Mouse (Mus musculus): ENCODE measurements at regions not wholly inside any gene's neighbourhood (a gene's known extent, or its start where the extent isn't known, plus 50 kb on each side); places are given as distances from the start of the nearest gene placed in this dataset.

DNA sequence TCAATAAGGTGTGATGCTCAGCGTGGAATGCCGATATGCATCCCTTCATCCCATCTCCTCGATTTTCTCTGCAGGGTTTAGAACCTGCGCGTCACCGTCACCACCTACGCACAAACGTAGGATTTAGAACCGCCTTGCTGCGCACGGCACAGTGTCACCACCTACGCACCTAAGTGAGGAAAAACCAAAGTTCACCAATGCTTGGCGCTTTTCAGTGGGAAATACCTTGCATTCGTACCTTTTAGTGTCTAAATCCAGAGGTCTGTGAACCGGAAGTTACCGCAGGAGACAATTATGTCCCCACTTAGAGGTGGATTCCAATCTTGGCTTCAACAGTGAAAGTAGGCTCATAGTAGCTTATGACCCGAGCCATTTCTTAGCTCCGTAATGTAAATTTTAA, 162.0 kb downstream of the Zfp326 start:
- H3K9ac ChIP-seq (replicated peaks), result no peak overlapping the region
- WGBS, result 96% methylated on average over 18 of the region's 18 CpGs

DNA sequence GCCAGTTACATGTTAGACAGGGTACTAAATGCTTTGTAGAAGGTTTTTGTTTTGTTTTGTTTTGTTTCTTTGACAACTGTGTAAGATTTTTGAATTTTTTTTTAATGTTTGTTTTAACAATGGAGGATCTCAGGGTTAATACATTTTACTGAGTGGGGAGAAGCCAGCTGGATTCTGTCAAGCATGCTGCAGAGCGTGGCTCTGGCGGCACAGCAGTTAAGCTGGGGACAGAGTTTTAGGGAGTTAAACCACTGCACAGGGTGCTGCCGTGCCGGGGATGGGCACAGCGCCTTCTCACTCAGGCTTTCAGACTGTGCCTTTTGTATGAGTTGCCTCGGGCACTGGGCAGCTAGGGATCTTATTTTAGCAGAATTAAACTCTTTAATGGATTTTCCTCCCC, 159.8 kb downstream of the Zfp326 start:
- H3K36me3 ChIP-seq, result no peaks in the 10 kb centered on the region
- H3K27ac ChIP-seq (replicated peaks), result no peak overlapping the region
- H3K4me3 ChIP-seq, result no peak overlapping the region
- H3K9ac ChIP-seq (replicated peaks), result no peak overlapping the region
- H3K9me3 ChIP-seq, result no peaks in the 10 kb centered on the region
- 33% methylated on average over 6 of the region's 6 CpGs for WGBS
- H3K27me3 ChIP-seq, result no peaks in the 10 kb centered on the region
- 0 out of 2 replicates have a peak, but pooled peaks cover 5% of the 10 kb centered on the region for H3K4me1 ChIP-seq
- ATAC-seq (ENCODE audit: low FRiP score, low read depth), result no peak
- no peak overlapping the region for H3K4me2 ChIP-seq (replicated peaks)

More for the DNA sequence above, 162.0 kb downstream of the Zfp326 start:
- Histone ChIP-seq H3K36me3 (no peaks in the 10 kb centered on the region), H3K4me1 (0 out of 2 replicates have a peak, but pooled peaks cover 5% of the 10 kb centered on the region), H3K27me3 (no peaks in the 10 kb centered on the region), H3K9me3 (no peaks in the 10 kb centered on the region), H3K4me2 (replicated peaks) (no peak overlapping the region), H3K4me3 (no peak overlapping the region), H3K27ac (replicated peaks) (no peak overlapping the region)
- ATAC-seq (ENCODE audit: low FRiP score, low read depth), result no peak

DNA sequence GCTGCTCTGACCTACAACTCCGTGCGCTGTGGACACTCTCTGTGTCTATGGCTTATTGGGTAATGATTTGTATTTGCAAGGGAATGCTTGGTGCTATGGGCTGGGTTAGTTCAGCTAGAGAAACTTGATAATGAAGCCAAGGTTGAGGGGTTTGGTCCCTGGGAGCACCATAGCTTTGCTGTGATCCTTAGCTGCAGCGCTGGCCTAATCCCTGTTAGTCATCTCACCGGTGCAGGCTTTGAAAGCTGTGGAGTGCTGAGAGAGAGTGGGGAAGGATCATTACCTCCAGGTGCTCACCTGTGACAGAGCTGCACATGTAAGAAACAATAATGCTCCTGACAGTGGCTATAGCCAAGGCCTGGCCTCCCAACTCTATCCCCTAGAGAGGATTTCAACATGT, 156.6 kb downstream of the Zfp326 start:
- Histone ChIP-seq H3K27ac (replicated peaks) (no peak overlapping the region), H3K4me1 (0 out of 2 replicates have a peak, but pooled peaks cover 5% of the 10 kb centered on the region), H3K9me3 (no peaks in the 10 kb centered on the region), H3K9ac (replicated peaks) (no peak overlapping the region), H3K27me3 (no peaks in the 10 kb centered on the region), H3K36me3 (no peaks in the 10 kb centered on the region), H3K4me2 (replicated peaks) (no peak overlapping the region), H3K4me3 (no peak overlapping the region)
- ATAC-seq (ENCODE audit: low FRiP score, low read depth), result no peak
- WGBS, result 79% methylated on average over 4 of the region's 4 CpGs

DNA sequence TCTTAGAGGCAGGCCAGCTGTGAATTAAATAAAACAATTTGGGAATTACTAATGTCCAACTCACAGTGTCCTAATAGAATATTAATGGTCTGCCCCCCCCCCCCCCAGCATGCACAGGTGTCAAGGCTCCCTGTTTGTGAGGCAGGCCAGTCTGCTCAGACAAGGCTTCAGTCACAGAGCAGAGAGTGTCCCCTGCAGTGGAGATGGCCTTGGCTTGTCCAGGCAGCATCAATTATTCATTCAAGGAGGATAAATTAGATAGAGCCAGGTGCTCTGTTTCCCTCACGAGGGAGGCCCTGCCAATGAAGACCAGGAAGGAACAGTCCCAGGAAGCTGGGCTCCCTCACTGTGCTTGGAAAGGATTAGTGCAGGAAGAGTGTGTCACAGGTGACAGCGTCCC, 150.5 kb downstream of the Zfp326 start:
- Histone ChIP-seq H3K4me3 (no peak overlapping the region), H3K4me2 (replicated peaks) (no peak overlapping the region), H3K27me3 (no peaks in the 10 kb centered on the region), H3K9me3 (no peaks in the 10 kb centered on the region), H3K4me1 (no peaks in the 10 kb centered on the region), H3K27ac (replicated peaks) (no peak overlapping the region), H3K9ac (replicated peaks) (no peak overlapping the region), H3K36me3 (no peaks in the 10 kb centered on the region)
- 49% methylated on average over 2 of the region's 2 CpGs for WGBS
- ATAC-seq (ENCODE audit: low FRiP score, low read depth), result no peak

DNA sequence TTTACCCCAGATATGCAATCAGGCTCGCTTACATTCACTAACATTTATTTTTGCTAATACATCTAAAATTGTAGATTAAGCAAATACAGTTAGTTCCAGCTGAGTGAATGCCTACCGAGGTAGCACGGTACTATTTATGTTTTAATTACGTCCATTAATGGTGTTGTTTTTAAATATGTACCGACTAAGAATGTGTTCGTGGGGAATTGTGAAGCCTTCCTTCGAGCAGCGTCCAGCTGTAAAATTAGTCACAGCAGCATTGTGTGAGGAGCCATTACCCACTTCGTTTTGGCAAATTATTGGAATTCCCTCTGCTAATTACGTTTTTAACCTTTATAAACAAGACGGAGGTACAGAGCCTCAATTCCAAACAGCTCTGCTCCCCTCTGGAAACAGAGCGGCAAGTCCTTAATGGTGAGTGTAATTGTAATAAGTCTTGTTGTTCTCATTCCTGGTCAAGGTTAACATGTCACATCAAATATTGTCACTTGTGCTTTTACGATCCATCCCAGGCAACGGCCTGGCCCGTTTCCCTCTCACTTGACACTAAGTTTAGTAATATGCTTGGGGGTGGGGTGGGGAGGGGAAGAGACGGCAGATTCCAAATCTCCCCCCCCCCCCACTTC, 128.0 kb downstream of the Zfp326 start:
- no peak for ATAC-seq (ENCODE audit: low FRiP score, low read depth)
- Histone ChIP-seq H3K27me3 (peaks cover 15% of the 10 kb centered on the region), H3K4me1 (peaks cover 14% of the 10 kb centered on the region), H3K36me3 (no peaks in the 10 kb centered on the region), H3K4me3 (no peak overlapping the region), H3K9ac (replicated peaks) (no peak overlapping the region), H3K9me3 (0 out of 2 replicates have a peak, but pooled peaks cover 3% of the 10 kb centered on the region), H3K27ac (replicated peaks) (no peak overlapping the region), H3K4me2 (replicated peaks) (no peak overlapping the region)
- 56% methylated on average over 16 of the region's 16 CpGs for WGBS

DNA sequence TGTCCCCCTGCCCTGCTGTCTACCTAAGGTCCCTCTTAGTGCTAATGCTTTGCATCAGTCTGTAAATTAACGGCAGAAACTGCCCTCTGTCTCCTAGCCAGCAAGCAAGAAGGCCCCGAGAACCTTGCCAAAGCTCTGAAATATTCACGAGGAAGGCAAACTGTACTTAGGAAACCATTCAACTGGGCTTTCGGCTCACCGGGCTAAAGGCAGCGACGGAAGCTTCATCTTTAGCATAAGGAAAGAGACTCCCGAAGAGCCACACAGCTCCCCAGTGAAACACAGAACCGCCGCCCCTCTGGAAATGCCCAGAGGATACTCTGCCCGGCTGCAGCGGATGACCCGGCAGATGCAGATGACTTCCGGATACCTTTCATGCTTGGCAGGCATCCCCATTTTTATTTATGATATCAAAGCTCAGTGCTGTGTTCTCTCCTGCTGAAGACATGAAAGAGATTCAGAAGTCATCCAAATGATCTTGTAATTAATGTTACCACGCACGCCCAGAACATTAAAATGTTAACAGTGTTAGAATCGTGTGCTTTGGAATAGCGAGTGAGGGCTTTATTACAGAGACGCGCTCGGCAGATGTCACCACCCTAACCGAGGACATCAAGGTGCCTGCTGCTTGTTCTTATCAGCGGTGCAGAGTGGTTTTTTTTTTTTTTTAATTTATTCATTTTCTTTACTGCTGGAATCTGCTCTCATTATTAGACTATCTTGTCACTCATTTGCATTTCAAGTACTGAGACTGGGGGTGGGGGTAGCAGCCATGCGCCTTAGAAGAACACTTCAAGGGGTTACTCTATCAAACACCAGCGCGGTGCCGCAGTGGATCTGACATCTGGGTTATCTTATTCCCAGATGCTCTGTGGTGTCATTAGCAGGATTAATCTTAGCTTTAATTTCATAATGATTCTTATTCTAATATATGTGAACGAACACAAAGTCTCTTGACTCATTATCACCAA, 127.2 kb downstream of the Zfp326 start:
- Histone ChIP-seq H3K4me3 (no peak overlapping the region), H3K4me1 (peaks cover 14% of the 10 kb centered on the region), H3K9ac (replicated peaks) (no peak overlapping the region), H3K4me2 (replicated peaks) (peak overlapping the region; percentile 22), H3K9me3 (no peaks in the 10 kb centered on the region), H3K36me3 (no peaks in the 10 kb centered on the region), H3K27me3 (peaks cover 15% of the 10 kb centered on the region), H3K27ac (replicated peaks) (0 out of 2 replicates have a peak overlapping the region, but pooled peaks have one; percentile 7)
- 57% methylated on average over 28 of the region's 28 CpGs for WGBS
- ATAC-seq (ENCODE audit: low FRiP score, low read depth), result peak; percentile 62; the same call in 1 of the 2 replicates

DNA sequence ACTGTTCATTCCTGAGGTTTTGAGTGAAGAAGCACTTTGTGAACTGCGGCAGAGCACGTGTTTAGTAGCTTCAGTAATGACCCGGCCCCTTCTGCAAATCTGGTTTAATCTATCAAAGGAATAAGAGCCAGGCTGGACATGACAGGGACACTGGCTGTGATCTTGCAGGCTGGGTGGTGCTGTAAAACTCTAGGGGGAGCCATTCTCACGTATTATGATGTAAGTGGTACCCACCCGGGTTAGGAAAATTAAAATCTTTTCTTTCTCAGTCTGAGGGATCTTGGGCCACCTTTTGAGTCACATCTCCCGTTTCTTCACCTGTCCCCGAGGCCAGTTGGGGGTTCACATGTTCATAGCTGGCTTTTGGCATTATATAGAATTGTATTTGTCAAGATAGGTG, 126.0 kb downstream of the Zfp326 start:
- Histone ChIP-seq H3K4me2 (replicated peaks) (no peak overlapping the region), H3K27me3 (peaks cover 15% of the 10 kb centered on the region), H3K9me3 (no peaks in the 10 kb centered on the region), H3K36me3 (no peaks in the 10 kb centered on the region), H3K27ac (replicated peaks) (no peak overlapping the region), H3K9ac (replicated peaks) (no peak overlapping the region), H3K4me3 (no peak overlapping the region), H3K4me1 (peaks cover 14% of the 10 kb centered on the region)
- WGBS, result 25% methylated on average over 7 of the region's 7 CpGs
- no peak for ATAC-seq (ENCODE audit: low FRiP score, low read depth)

DNA sequence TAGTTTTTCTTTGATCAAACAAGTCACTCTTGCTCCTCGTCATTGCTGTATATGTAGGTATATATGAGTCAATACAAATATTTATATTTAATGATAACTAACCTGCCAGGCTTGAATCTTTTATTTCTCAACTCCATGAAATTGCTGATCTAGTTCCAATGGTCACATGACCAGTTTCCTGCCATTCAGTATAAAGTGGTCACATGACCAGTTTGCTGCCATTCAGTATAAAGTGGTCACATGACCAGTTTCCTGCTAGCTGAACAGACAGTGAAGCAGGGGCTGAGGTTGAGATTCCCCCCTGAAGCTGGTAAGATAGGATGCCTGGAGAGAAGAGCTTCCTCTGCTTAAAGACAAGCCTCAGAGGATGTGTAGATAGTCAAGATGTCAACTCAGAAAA, 117.9 kb downstream of the Zfp326 start:
- Histone ChIP-seq H3K9ac (replicated peaks) (no peak overlapping the region), H3K27ac (replicated peaks) (no peak overlapping the region), H3K36me3 (no peaks in the 10 kb centered on the region), H3K9me3 (0 out of 2 replicates have a peak, but pooled peaks cover 3% of the 10 kb centered on the region), H3K4me1 (no peaks in the 10 kb centered on the region; the same call in 1 of the 2 replicates), H3K4me2 (replicated peaks) (no peak overlapping the region), H3K27me3 (no peaks in the 10 kb centered on the region; the same call in 1 of the 2 replicates), H3K4me3 (no peak overlapping the region)
- no peak for ATAC-seq (ENCODE audit: low FRiP score, low read depth)
- WGBS, result 89% methylated on average over 1 of the region's 1 CpGs

DNA sequence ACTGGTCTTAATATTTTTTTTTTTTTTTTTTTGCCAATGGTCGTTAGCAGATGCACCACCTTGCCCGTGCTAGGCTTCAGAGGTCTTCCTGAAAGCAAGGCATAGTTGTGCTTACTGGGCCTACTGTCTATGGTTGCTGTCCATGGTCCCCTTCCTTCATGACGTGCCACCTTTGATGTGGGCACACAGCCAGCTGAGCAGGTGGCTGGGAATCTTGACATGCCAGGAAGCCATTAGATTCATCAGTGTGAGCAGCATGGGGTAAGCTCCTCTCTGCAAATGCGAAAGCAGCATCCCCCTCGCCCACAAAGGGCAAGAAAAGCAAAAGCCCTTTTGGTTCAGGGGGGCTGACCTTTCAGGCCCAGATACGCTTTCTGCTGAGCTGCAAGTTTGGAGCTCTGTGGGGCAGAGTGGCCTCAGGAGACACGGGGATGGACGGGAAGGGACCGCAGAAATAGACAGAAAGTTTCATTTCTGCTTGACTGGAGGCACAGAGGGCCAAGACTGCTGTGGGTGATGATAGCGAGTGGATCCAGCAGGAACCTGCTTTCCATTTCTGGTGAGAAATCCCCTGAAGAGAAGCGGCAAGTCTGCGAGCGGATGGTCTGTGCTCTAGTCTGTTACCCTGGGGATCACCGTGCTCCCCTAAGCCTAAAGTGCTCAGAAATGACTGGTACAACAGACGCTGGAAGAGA, 116.8 kb downstream of the Zfp326 start:
- no peak for ATAC-seq (ENCODE audit: low FRiP score, low read depth)
- H3K9ac ChIP-seq (replicated peaks), result no peak overlapping the region
- H3K27ac ChIP-seq (replicated peaks), result no peak overlapping the region
- H3K4me2 ChIP-seq (replicated peaks), result no peak overlapping the region
- H3K27me3 ChIP-seq, result no peaks in the 10 kb centered on the region; the same call in 1 of the 2 replicates
- 0 out of 2 replicates have a peak, but pooled peaks cover 3% of the 10 kb centered on the region for H3K9me3 ChIP-seq
- no peaks in the 10 kb centered on the region for H3K36me3 ChIP-seq
- H3K4me3 ChIP-seq, result no peak overlapping the region
- 67% methylated on average over 15 of the region's 15 CpGs for WGBS
- no peaks in the 10 kb centered on the region; the same call in 1 of the 2 replicates for H3K4me1 ChIP-seq

DNA sequence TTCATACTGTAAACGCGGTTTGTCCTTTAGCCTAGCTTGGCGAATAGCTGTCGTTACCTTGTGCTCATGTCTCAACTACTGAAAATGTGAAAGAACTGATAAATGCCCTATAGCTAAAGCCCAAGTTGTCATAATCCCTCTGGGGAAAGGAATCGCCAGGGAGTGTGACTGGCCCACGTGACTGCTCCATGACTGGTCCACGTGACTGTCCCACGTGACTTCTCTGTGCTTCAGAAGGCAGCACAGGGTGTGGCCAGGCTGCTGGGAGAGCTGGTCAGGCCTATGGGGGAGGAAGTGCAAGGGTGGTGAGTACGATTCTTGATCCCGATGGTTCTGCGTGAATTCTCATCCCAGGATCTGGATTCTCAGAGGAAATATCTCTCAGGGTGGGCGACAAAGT, 114.4 kb downstream of the Zfp326 start:
- H3K9me3 ChIP-seq, result no peaks in the 10 kb centered on the region
- 91% methylated on average over 12 of the region's 12 CpGs for whole genome bisulfite sequencing
- H3K4me3 ChIP-seq, result no peak overlapping the region
- H3K4me2 ChIP-seq (replicated peaks), result no peak overlapping the region
- no peak overlapping the region for H3K9ac ChIP-seq (replicated peaks)
- no peaks in the 10 kb centered on the region for H3K27me3 ChIP-seq
- no peaks in the 10 kb centered on the region; the same call in 1 of the 2 replicates for H3K4me1 ChIP-seq
- H3K36me3 ChIP-seq, result no peaks in the 10 kb centered on the region
- ATAC-seq (ENCODE audit: low FRiP score, low read depth), result no peak
- H3K27ac ChIP-seq (replicated peaks), result no peak overlapping the region

DNA sequence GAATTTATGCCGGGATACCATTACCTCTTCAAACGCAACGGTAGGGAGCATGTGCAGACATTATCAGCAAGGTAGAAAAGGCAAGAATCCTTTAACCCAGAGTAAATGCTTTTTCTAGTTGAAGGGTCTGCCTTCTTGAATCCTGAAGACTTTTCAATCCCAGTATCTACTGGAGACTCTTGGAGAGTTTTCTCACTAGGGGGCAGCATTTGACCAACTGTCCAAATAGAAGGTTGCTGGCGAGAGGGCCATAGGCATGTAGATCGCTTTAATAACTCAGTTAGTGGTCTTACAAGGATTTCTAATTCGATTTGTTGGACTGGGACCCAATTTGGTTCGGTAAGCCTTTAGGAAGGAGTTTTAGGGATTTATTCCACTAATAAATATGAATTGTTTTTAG, 110.0 kb downstream of the Zfp326 start:
- H3K4me3 ChIP-seq, result no peak overlapping the region
- 40% methylated on average over 7 of the region's 7 CpGs for WGBS
- H3K27ac ChIP-seq (replicated peaks), result no peak overlapping the region
- H3K36me3 ChIP-seq, result no peaks in the 10 kb centered on the region
- H3K27me3 ChIP-seq, result no peaks in the 10 kb centered on the region
- no peak overlapping the region for H3K4me2 ChIP-seq (replicated peaks)
- H3K9ac ChIP-seq (replicated peaks), result no peak overlapping the region
- no peaks in the 10 kb centered on the region for H3K4me1 ChIP-seq
- H3K9me3 ChIP-seq, result no peaks in the 10 kb centered on the region
- no peak for ATAC-seq (ENCODE audit: low FRiP score, low read depth)

DNA sequence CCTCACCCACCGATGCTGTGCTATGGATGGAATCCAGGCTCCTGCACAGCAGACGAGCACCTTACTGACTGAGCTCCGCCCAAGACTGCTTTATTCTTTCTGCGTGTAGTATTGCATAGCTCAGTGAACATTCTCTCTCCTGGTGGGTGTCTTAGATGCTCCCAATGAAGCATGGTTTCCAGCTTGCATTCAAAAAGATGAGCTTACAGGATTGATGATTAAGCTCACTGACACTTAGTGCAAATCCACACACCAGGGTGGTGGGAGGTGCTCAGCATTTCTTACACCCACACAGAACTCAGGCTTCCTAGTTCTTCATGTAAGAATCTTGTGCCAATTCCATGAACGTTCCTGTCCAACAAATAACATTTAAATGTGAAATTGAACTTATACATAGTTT, 106.8 kb downstream of the Zfp326 start:
- ATAC-seq (ENCODE audit: low FRiP score, low read depth), result no peak
- H3K36me3 ChIP-seq, result no peaks in the 10 kb centered on the region
- 85% methylated on average over 5 of the region's 5 CpGs for WGBS
- H3K4me1 ChIP-seq, result no peaks in the 10 kb centered on the region
- H3K27me3 ChIP-seq, result no peaks in the 10 kb centered on the region
- H3K27ac ChIP-seq (replicated peaks), result no peak overlapping the region
- H3K9ac ChIP-seq (replicated peaks), result no peak overlapping the region
- no peak overlapping the region for H3K4me3 ChIP-seq
- H3K4me2 ChIP-seq (replicated peaks), result no peak overlapping the region
- H3K9me3 ChIP-seq, result no peaks in the 10 kb centered on the region

Measured in midbrain, embryonic 12.5 days (tissue).